Mouse (Mus musculus): Measurements from ENCODE around the gene Tmem131.

GRCm38 (mm10) chr1:36852085-36852484, 91.4 kb downstream of the Tmem131 start:
- TF ChIP-seq SRF (IDR thresholded peaks at IDR 0.05; ENCODE audit: control insufficient read depth, insufficient read length, low read depth) (no peak), MYOG (IDR thresholded peaks at IDR 0.05; ENCODE audit: control insufficient read depth in 1 of 3, insufficient read depth in 1 of 3, insufficient read length in 2 of 3, low read depth in 2 of 3) (no peak), MAX (IDR thresholded peaks at IDR 0.05; ENCODE audit: low read depth) (no peak), E2F4 (IDR thresholded peaks at IDR 0.05; ENCODE audit: insufficient read depth) (no peak), POLR2AphosphoS2 (IDR thresholded peaks at IDR 0.05; ENCODE audit: insufficient read length, low read depth) (no peak), POLR2A (IDR thresholded peaks at IDR 0.05; ENCODE audit: insufficient read length, low read depth) (no peak)

All from myocyte (in vitro differentiated cells).